Mouse (Mus musculus) midbrain, embryonic 13.5 days (tissue): Measurements from ENCODE around the gene Olfr736. TPM values are rescaled to one million over a fixed set of nuclear protein-coding genes. Genes with fewer than 3 reads are reported as not detected.

Experiments used
- ATAC-seq: fragments of 200-750 bp; cut with Nextera tagmentation; 2 replicates; pipeline ENCODE4 v1.8.0; 2017; ENCODE audit warnings: mild to moderate bottlenecking, moderate TSS enrichment, moderate library complexity
- H3K27ac ChIP-seq: fragments of 300-500 bp; sonication (generic); 2 replicates; pipeline ENCODE4 v1.5.1; 2015; ENCODE audit warnings: inconsistent platforms, mild to moderate bottlenecking, moderate library complexity
- H3K27me3 ChIP-seq: fragments of 300-500 bp; sonication (generic); 2 replicates; pipeline ENCODE4 v1.6.1; 2015; ENCODE audit warnings: mild to moderate bottlenecking, inconsistent platforms
- H3K36me3 ChIP-seq: fragments of 300-500 bp; sonication (generic); 2 replicates; pipeline ENCODE4 v1.6.1; 2015; ENCODE audit warnings: mild to moderate bottlenecking, inconsistent platforms
- H3K4me1 ChIP-seq: fragments of 300-500 bp; sonication (generic); replicated peaks from 2 replicates; pipeline ENCODE4 v1.6.1; 2015; ENCODE audit warnings: inconsistent platforms
- H3K4me2 ChIP-seq: fragments of 300-500 bp; sonication (generic); replicated peaks from 2 replicates; pipeline ENCODE4 v1.6.1; 2015; ENCODE audit warnings: moderate library complexity, mild to moderate bottlenecking, inconsistent platforms
- H3K4me3 ChIP-seq: fragments of 300-500 bp; sonication (generic); replicated peaks from 2 replicates; pipeline ENCODE4 v1.5.1; 2015; ENCODE audit warnings: mild to moderate bottlenecking, inconsistent platforms
- H3K9ac ChIP-seq: fragments of 300-500 bp; sonication (generic); replicated peaks from 2 replicates; pipeline ENCODE4 v1.6.1; 2015; ENCODE audit warnings: mild to moderate bottlenecking, inconsistent platforms
- H3K9me3 ChIP-seq: fragments of 300-500 bp; sonication (generic); 2 replicates; pipeline ENCODE4 v1.6.1; 2016; ENCODE audit warnings: mild to moderate bottlenecking, inconsistent platforms
- WGBS: fragments of 180-500 bp; shearing (Covaris S2); methylation state at CpG from one replicate; pipeline ENCODE4 v1.1.7; 2015; 5-methylcytosine and 5-hydroxymethylcytosine counted together
- polyA plus RNA-seq: library from polyadenylated mRNA; unstranded; fragments of >200 nt; fragmentation: Nextera tagmentation; extraction: Ambion mirVana; gene quantifications from 2 replicates; pipeline ENCODE4 v1.2.1, GENCODE M21; 2015

The Olfr736 gene
- not detected in 2 replicates for polyA plus RNA-seq

DNA sequence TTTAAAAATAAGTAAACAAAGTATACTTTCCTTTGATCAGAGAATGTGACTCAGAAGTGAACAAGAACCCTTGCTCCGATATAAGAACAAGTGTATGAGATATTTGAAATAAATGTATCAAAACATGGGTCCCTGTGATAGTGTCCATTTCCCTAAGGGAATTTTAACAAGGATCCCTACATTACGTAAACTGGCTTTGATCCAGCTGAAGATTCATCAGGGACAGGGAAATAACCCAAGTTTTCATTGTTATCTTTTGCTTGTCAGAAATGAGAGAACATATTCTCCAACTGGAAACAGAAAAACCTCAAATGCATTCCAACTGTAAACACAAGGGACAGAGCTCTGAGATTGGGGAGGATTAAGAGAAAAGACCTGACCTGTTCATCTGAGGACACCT, at the start of gene Olfr736:
Olfr736 (plus strand) TSS at position 301 of the 400 bp plus-strand sequence.
- Histone ChIP-seq H3K9me3 (no peaks in the 10 kb centered on the region), H3K9ac (no peak within 1 kb of the TSS), H3K4me3 (no peak within 1 kb of the TSS), H3K4me1 (no peaks in the 10 kb centered on the region), H3K27me3 (no peaks in the 10 kb centered on the region), H3K36me3 (no peaks in the 10 kb centered on the region), H3K4me2 (no peak within 1 kb of the TSS), H3K27ac (no peak within 1 kb of the TSS)
- no peak for ATAC-seq
- 90% methylated on average over 2 of the region's 2 CpGs for WGBS

- no peak within 1 kb of the TSS for H3K9ac ChIP-seq
- no peak within 1 kb of the TSS for H3K27ac ChIP-seq
- no peak within 1 kb of the TSS for H3K4me3 ChIP-seq
- H3K9me3 ChIP-seq: no peaks in the 10 kb centered on the region
- H3K27me3 ChIP-seq: no peaks in the 10 kb centered on the region
- H3K36me3 ChIP-seq: no peaks in the 10 kb centered on the region
- no peak for ATAC-seq
- 92% methylated on average over 2 of the region's 2 CpGs for WGBS
- H3K4me1 ChIP-seq: no peaks in the 10 kb centered on the region
- H3K4me2 ChIP-seq: no peak within 1 kb of the TSS
Observed at GRCm38 (mm10) chr14:50348796-50349195, 32.2 kb upstream of the Olfr736 start, which contains the start of gene Olfr735. Gene Olfr735 (minus strand): TSS chr14:50348872.

DNA sequence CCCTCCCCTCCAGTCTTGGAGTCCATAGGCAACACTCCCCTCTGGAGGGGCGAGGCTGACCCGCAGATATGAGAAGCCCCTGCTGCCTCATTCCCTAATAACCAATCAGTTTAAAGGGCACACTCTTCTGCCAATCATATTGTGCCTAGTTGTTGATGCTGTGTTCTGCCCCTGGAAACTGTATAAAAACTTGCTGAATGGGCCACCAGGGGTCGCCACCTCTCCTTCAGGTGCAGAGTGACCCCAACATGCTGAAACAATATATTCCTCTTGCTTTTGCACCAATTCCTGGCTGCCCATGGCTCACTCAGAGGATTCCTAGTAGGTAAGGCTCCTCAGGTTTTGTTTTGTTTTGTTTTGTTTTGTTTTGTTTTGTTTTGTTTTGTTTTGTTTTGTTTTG, 28.5 kb upstream of the Olfr736 start:
- no peaks in the 10 kb centered on the region for H3K4me1 ChIP-seq
- WGBS: 56% methylated on average over 3 of the region's 3 CpGs
- no peak overlapping the region for H3K4me2 ChIP-seq
- H3K9ac ChIP-seq: no peak overlapping the region
- no peak overlapping the region for H3K27ac ChIP-seq
- no peak for ATAC-seq
- no peaks in the 10 kb centered on the region for H3K27me3 ChIP-seq
- no peaks in the 10 kb centered on the region for H3K36me3 ChIP-seq
- no peaks in the 10 kb centered on the region for H3K9me3 ChIP-seq
- H3K4me3 ChIP-seq: no peak overlapping the region

- ATAC-seq: no peak
- no peak overlapping the region for H3K27ac ChIP-seq
- WGBS: 84% methylated on average over 2 of the region's 2 CpGs
Observed at GRCm38 (mm10) chr14:50356725-50357124, 24.2 kb upstream of the Olfr736 start.

GRCm38 (mm10) chr14:50357593-50357992, 23.4 kb upstream of the Olfr736 start, which contains the start of gene Tlr11:
Gene Tlr11 (plus strand): TSS chr14:50357914.
- Histone ChIP-seq H3K36me3 (no peaks in the 10 kb centered on the region), H3K27ac (no peak within 1 kb of the TSS), H3K4me3 (no peak within 1 kb of the TSS), H3K4me2 (no peak within 1 kb of the TSS), H3K9me3 (no peaks in the 10 kb centered on the region), H3K4me1 (no peaks in the 10 kb centered on the region), H3K9ac (no peak within 1 kb of the TSS), H3K27me3 (no peaks in the 10 kb centered on the region)
- no peak for ATAC-seq
- 90% methylated on average over 2 of the region's 2 CpGs for WGBS

More at GRCm38 (mm10) chr14:50356725-50357124, 24.2 kb upstream of the Olfr736 start:
- Histone ChIP-seq H3K4me1 (no peaks in the 10 kb centered on the region), H3K9ac (no peak overlapping the region), H3K4me2 (no peak overlapping the region), H3K9me3 (no peaks in the 10 kb centered on the region), H3K4me3 (no peak overlapping the region), H3K27me3 (no peaks in the 10 kb centered on the region), H3K36me3 (no peaks in the 10 kb centered on the region)

DNA sequence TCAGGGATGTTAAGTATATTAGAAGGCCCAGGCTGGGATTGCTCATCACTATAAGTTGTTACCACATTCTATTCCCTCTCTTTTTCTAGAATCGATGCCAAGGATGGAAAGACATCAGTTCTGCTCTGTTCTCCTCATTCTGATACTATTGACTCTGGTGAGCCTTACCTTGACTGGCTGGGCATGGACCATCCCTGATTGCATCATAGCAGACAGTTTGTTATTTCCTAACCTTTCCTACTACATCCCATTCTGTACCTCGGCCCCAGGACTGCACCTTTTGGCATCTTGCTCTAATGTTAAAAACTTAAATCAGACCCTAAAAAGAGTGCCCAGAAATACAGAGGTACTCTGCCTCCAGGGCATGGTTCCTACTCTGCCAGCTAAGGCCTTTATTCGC, 20.5 kb upstream of the Olfr736 start:
- no peaks in the 10 kb centered on the region for H3K4me1 ChIP-seq
- 88% methylated on average over 3 of the region's 3 CpGs for WGBS
- H3K9me3 ChIP-seq: no peaks in the 10 kb centered on the region
- H3K9ac ChIP-seq: no peak overlapping the region
- H3K4me2 ChIP-seq: no peak overlapping the region
- no peak for ATAC-seq
- no peaks in the 10 kb centered on the region for H3K27me3 ChIP-seq
- H3K27ac ChIP-seq: no peak overlapping the region
- no peak overlapping the region for H3K4me3 ChIP-seq
- no peaks in the 10 kb centered on the region for H3K36me3 ChIP-seq

- 74% methylated on average over 2 of the region's 2 CpGs for WGBS
- H3K9me3 ChIP-seq: no peaks in the 10 kb centered on the region
- H3K9ac ChIP-seq: no peak overlapping the region
- H3K4me2 ChIP-seq: no peak overlapping the region
- H3K36me3 ChIP-seq: no peaks in the 10 kb centered on the region
- no peaks in the 10 kb centered on the region for H3K4me1 ChIP-seq
- no peak for ATAC-seq
- no peak overlapping the region for H3K4me3 ChIP-seq
- no peak overlapping the region for H3K27ac ChIP-seq
- no peaks in the 10 kb centered on the region for H3K27me3 ChIP-seq
Observed at GRCm38 (mm10) chr14:50363561-50363960, 17.4 kb upstream of the Olfr736 start.

DNA sequence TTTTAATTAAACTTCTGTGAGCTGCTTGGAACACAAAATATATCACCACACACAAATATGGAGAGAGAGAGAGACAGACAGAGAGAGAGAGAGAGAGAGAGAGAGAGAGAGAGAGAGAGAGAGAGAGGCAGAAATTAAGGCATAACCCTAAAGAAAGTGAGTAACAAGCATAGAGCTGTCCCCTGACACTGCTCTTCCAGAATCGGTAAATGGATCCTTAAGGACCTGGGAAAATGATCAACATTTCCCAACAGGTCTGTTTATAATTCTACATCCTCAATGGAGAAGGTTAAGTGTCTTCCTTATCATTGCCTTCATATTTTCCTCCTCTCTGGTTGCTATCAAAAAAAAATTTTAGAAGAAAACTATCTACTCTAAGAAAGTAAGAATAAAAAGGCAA, 26.3 kb downstream of the Olfr736 start, which contains the start of gene Olfr738:
Olfr738 (plus strand) TSS at position 301 of the 400 bp plus-strand sequence.
- H3K36me3 ChIP-seq: no peaks in the 10 kb centered on the region
- no peak within 1 kb of the TSS for H3K4me2 ChIP-seq
- no peaks in the 10 kb centered on the region for H3K4me1 ChIP-seq
- 78% methylated on average over 1 of the region's 1 CpGs for WGBS
- H3K27ac ChIP-seq: no peak within 1 kb of the TSS
- H3K9ac ChIP-seq: no peak within 1 kb of the TSS
- no peaks in the 10 kb centered on the region for H3K9me3 ChIP-seq
- no peaks in the 10 kb centered on the region for H3K27me3 ChIP-seq
- H3K4me3 ChIP-seq: no peak within 1 kb of the TSS
- ATAC-seq: no peak

GRCm38 (mm10) chr14:50418326-50418725, 37.4 kb downstream of the Olfr736 start, which contains the start of gene Olfr739:
Gene Olfr739 (plus strand): TSS chr14:50418626.
- Histone ChIP-seq H3K9ac (no peak within 1 kb of the TSS), H3K27me3 (no peaks in the 10 kb centered on the region), H3K27ac (no peak within 1 kb of the TSS), H3K4me1 (no peaks in the 10 kb centered on the region), H3K4me2 (no peak within 1 kb of the TSS), H3K9me3 (no peaks in the 10 kb centered on the region), H3K4me3 (no peak within 1 kb of the TSS), H3K36me3 (no peaks in the 10 kb centered on the region)
- WGBS: 74% methylated on average over 2 of the region's 2 CpGs
- no peak for ATAC-seq

Other genes with a start within 250 kb of the Olfr736 start
- gene Olfr728, start 238.5 kb upstream of the Olfr736 start, polyA plus RNA-seq: not detected in 2 replicates
- gene Olfr729, start 228.3 kb upstream of the Olfr736 start, polyA plus RNA-seq: not detected in 2 replicates
- gene Olfr730, start 193.0 kb upstream of the Olfr736 start, polyA plus RNA-seq: not detected in 2 replicates
- not detected in 2 replicates for gene Olfr731, start 139.3 kb upstream of the Olfr736 start, polyA plus RNA-seq
- not detected in 2 replicates for gene Olfr732, start 97.0 kb upstream of the Olfr736 start, polyA plus RNA-seq
- not detected in 2 replicates for gene Olfr733, start 79.6 kb upstream of the Olfr736 start, polyA plus RNA-seq
- not detected in 2 replicates for gene Olfr734, start 54.4 kb upstream of the Olfr736 start, polyA plus RNA-seq
- not detected in 2 replicates for gene Olfr735, start 32.3 kb upstream of the Olfr736 start, polyA plus RNA-seq
- gene Tlr11, start 23.2 kb upstream of the Olfr736 start, polyA plus RNA-seq: not detected in 2 replicates
- not detected in 2 replicates for gene Olfr738, start 26.4 kb downstream of the Olfr736 start, polyA plus RNA-seq
- not detected in 2 replicates for gene Olfr739, start 37.5 kb downstream of the Olfr736 start, polyA plus RNA-seq
- not detected in 2 replicates for gene Olfr740, start 64.4 kb downstream of the Olfr736 start, polyA plus RNA-seq
- gene Olfr741, start 91.6 kb downstream of the Olfr736 start, polyA plus RNA-seq: not detected in 2 replicates
- gene Olfr742, start 122.4 kb downstream of the Olfr736 start, polyA plus RNA-seq: not detected in 2 replicates
- gene Olfr743, start 140.7 kb downstream of the Olfr736 start, polyA plus RNA-seq: not detected in 2 replicates
- not detected in 2 replicates for gene Olfr744, start 233.7 kb downstream of the Olfr736 start, polyA plus RNA-seq